Mouse (Mus musculus): ENCODE measurements around the gene Apol8. TPM values are rescaled to one million over a fixed set of nuclear protein-coding genes. Genes with fewer than 3 reads are reported as not detected.
"Not testable (repeated sequence)": the region's sequence is repeated elsewhere in the genome, so short reads cannot be mapped to it uniquely, and the experiment has no call there.

Gene Apol8
- total RNA-seq, 2 experiments from 2014 or later, result 1.7 to 4.8 TPM

GRCm38 (mm10) chr15:77705306-77705705 is 51.5 kb downstream of the Apol8 start:
- DNase-seq (ENCODE audit: low spot score in 2 of 2), result not testable (repeated sequence)

- DNase-seq (ENCODE audit: low spot score in 2 of 2), result not testable (repeated sequence)
These were observed 58.1 kb downstream of the Apol8 start, which contains the start of gene Apol7e for GRCm38 (mm10) chr15:77698656-77699055. Gene Apol7e (plus strand): TSS chr15:77698857.

Other genes starting within 250 kb of the Apol8 start
- not detected for gene Apol11a, start 248.7 kb downstream of the Apol8 start, total RNA-seq (2021)
- gene Apol7c, start 223.7 kb downstream of the Apol8 start, total RNA-seq (2021), result not detected
- gene 1700025B11Rik, start 195.1 kb downstream of the Apol8 start, total RNA-seq (2021), result not detected
- under 1 TPM in 1 of 2 experiments, not detected in 1; 0.14 TPM for gene Apol10b, start 160.9 kb downstream of the Apol8 start, total RNA-seq (2021)
- gene Gm36245, start 157.7 kb downstream of the Apol8 start, total RNA-seq (2021), result not detected
- gene Apol11b, start 113.7 kb downstream of the Apol8 start, total RNA-seq (2021), result under 1 TPM; 0.59 to 0.90 TPM
- gene Apol7e, start 58.1 kb downstream of the Apol8 start, total RNA-seq (2021), result under 1 TPM in 1 of 2 experiments, not detected in 1; 0.14 TPM
- gene Apol9b, start 28.0 kb downstream of the Apol8 start, total RNA-seq (2021), result under 1 TPM; 0.20 to 0.25 TPM
- 100 to 1,000 TPM; 251 to 311 TPM for gene Myh9, start 85.2 kb upstream of the Apol8 start, total RNA-seq (2021)
- gene Txn2, start 172.0 kb upstream of the Apol8 start, total RNA-seq (2021), result 100 to 1,000 TPM; 271 to 275 TPM
- 1 to 10 TPM; 4.9 to 5.2 TPM for gene Foxred2, start 199.7 kb upstream of the Apol8 start, total RNA-seq (2021)
- 100 to 1,000 TPM; 214 to 215 TPM for gene Eif3d, start 213.8 kb upstream of the Apol8 start, total RNA-seq (2021)

All from adrenal gland, postnatal 4 days (tissue).